9 mouse cellular contexts compared by ENCODE assay signal in the genomic region with DNA sequence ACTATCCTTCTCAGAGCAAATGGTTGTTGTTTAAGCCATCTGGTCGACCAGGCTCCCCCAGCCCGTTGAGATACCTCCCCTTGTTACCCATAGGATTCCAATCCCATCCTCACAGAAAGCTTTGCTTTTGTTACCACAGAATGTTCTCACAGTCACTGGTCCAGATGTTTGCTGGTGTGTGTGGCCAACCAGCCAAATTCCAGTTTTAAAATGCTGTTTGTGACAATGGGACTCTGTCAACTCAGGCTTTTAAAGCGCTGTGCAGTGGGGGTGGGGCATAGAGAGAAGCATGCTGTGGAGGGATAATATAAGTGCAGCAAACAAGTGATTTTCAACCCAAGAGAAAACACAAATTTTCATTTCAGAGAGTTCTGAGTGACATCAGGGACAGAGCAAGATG. TPM values are rescaled to one million over a fixed set of nuclear protein-coding genes. Genes with fewer than 3 reads are reported as not detected.
"Had no signal": no experiment of that assay in that cellular context is flagged by ENCODE, and none has a peak within 500 bp of the region (broad histone marks: within the 10 kb centered on the region; RNA-seq: fewer than 3 reads in every experiment).

No protein-coding gene starts in this region.

- DNase-seq: kidney, adult 2 months; kidney, postnatal 25 days; liver; liver, embryonic 13.5 days; liver, postnatal 0 days; lung, postnatal 36 days; thymus, adult 18-20 months; thymus, postnatal 14 days had no signal

RNA-seq across cellular contexts. Expression of a gene that starts 43.4 kb away (rescaled TPM):
- total RNA-seq: megakaryocyte progenitor cell, adult 5-6 weeks had no signal
